Mouse (Mus musculus): ENCODE data around the gene Brcc3. TPM values are rescaled to one million over a fixed set of nuclear protein-coding genes. Genes with fewer than 3 reads are reported as not detected.

The Brcc3 gene
- total RNA-seq (2021) = 10 to 100 TPM; 17.4 to 21.3 TPM
- long read RNA-seq, experiment 1 = 0 reads
- long read RNA-seq, experiment 2 = 0 reads

DNA sequence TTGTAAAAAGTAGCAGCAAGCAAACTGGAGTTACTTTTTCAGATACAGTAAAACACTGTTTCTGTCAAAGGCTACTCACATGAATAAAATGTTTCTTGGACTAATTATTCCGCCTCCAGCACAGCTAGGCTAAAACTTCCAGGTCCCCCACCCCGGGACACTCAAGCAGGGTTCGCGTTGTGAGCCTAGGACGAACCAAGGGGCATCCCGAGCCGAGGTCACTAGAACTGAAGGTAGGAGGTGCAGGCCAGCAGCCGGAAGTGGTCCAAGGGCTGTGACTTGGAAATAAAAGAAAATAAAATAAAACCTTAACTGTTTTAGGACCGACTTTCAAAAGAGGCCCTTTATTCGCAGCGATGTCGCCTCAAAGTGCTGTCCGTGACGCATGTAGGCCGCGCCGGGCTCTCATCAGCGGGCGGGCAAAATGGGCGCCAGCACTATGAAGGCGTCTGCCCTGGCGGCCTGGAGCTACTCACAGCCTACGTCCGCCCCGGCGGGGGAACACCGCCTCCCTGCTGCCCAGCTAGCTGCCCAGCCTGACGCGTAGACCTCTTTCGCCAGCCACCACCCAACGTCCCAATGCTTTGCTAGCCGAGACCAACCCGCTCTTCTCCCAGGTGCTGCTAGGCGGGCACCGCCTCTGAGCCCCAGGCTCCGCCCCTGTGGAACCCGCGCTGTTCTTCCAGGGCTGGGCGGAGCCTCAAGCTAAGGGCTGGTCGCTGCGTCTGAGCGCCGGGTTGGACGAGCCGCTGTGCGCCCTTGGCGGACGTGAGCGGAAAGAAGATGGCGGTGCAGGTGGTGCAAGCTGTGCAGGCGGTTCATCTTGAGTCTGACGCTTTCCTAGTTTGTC lies at the start of gene Brcc3, which contains the start of the genes Cmc4 and Mtcp1:
TSS of gene Brcc3 (plus strand) at position 693 of the 850 bp plus-strand sequence.
TSS of gene Cmc4 (minus strand) at position 649 of the 850 bp plus-strand sequence.
TSS of gene Mtcp1 (minus strand) at position 653 of the 850 bp plus-strand sequence.
- peak; percentile 78 for DNase-seq

DNA sequence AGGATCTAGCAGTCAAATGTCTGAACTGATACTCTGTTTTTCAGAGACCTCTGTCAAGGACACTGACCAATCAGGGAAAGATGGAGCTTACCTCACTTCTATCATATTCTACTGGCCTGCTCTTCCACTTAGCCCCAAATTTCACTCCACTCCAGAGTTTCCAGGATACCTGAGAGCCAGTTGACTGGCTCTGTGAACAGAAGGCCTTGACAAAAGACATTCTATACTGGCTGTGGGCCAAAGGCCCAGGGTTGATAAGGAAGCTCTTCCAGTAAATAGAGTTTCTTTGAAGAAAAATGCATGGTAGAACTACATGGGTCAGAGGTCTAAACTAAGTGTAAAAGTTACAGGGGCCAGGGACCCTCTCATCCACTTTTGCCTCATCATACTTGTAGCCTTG lies 46.2 kb upstream of the Brcc3 start:
- no peak for DNase-seq

DNA sequence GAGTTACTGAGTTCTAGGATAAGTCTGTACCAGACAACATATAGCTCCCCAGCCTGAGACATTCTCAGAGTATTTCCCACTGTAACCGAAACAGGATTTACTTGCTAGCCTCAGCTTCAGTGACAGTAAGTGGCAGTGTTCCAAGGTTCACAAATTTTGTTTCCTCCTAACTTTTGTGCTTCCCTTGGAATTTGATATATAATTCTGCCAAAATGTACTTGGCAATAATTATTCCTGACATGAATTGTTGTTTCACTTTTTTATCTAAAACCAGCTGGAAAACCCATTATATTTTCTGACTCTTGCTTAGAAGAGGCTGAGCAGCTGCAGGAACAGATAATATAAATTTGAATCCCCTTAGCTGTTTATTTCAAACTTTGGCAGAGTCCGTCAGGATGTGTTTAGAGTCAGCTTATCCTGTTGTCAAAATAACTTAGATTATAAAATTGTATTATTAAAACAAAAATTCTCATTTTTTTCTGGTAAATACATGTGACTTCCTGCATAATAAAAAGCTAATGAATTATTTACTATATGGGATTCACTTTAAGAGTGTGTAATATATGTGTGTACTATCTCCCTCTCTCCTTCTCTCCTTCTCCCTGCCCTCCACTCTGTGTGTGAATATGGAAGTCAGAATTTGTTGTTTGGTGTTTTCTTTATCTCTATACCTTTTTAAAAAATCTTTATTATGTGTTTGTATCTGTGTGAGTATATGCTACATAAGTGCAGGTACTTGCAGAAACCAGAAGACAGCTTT lies 43.6 kb upstream of the Brcc3 start:
- DNase-seq = no peak

DNA sequence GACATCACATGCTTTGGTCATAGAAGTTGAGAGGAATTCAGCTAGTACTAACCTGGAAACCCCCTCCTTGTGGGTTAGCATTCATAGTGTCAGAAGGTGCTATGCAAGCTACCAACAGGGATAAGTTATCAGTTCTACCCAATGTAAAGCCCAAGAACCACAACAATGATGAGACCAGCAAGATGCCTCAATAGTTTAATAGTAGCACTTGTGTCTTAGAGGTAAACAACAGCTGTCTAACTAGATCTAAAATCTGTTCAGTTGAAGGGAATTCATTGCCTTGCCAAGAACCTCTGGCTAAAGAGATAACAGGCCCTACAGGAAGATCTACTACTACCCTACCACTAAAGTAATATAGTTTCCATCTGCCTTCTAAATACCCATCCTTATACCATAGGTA lies 39.6 kb upstream of the Brcc3 start:
- no peak for DNase-seq

DNA sequence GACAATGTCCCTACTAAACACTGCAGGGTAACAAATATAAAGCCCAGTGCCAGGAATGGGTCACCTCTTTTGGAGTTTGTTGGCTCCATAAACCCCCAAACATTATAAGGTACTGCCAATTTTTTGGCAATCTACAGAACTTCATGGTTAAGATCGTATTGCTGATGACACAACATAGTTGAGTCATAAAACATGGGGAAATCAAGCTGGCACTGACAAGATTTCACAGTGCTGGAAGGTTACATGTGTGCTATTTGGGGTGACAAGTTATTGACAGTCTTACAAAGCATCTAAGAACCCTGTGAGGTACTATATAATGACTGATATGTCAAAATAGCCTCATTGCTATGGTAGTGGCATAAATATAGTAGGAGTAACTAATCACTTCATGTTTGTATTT lies 35.3 kb upstream of the Brcc3 start:
- DNase-seq = no peak

DNA sequence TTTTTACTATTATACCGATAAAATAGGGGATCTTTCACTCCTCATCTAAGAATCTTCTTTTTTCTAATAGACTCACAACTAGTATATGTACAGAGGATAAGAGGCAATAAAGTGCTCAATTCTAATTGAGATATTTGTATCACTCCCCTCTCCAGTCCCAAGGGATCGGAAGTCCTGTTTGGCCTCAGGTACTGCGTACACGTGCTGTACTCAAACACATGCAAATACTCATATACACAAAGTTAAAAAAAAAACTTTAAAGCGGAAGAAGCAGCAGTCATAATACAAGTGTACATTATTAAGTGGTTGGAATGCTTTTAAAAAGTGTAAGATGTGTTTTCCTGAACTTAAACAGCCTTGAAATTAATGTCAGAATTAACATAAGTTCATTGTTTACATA lies 34.7 kb upstream of the Brcc3 start:
- no peak for DNase-seq

DNA sequence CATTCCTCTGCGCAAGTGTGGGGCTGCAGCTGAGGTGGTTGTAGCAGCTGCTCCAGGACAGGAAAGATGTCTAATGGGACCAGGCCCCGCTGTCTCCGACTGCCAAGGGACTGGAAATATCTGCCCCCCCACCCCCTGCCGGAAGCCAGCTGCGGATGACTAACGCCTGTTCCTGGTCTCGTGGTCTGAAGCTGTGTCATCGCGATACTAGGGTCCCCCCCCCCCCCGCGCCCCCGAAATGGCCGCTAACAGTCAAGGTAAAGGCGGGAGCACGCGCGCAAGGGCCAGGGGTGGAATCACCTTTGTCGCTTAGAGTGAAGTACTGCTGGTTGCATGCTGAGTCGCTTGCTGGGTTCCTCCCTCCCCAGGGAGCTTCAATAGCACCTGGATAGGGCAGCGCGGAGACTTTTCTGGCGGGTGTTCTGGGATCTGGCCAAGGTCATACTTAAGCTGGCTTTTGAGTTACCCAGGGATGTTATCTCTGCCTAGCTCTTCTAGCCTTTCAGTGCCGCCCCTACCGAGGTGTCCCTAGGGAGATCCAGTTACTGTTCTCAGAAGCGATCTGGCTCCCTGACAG lies 34.1 kb upstream of the Brcc3 start, which contains the start of the genes Fundc2 and F8:
TSS of gene Fundc2 (plus strand) at position 205 of the 577 bp plus-strand sequence.
TSS of gene F8 (minus strand) at position 421 of the 577 bp plus-strand sequence.
- DNase-seq = peak; percentile 72

DNA sequence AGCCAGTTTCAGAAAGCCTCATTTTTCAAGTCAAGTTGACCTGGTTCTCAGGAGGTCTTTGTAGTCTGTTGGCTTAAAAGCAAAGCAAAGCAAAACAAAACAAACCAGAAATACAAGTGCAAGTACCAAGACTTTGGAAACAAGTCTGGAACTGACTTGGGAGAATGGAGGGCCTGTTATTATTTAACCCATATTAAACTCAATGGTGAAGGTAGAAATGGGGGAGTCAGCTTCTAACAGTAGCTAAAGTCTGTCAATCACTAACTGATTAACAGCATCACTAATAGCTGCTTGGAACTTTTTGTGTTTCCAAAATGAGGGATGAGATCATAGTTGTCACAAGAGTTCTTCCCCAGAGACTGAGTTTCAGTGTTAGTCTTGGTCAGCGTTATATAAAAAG lies 17.0 kb upstream of the Brcc3 start:
- DNase-seq = no peak

DNA sequence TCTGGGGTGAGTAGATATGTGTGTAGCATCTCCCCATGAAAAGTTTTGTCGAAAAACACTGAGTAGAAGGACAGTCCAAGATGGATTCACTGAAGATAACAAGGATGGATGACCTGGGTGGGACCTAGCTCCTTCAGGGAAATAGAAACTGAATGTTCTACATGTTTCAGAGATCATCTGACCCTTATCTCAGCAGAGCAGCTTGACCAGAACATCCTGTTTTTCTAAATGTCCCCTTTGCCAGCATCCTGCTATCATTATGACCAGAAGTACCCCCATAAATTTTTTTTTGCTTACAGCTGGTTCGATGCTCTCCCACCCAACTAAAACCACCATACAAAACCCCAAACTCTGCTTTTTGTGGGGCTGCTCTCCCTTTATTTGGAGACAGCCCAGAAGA lies 13.8 kb upstream of the Brcc3 start:
- DNase-seq = no peak

DNA sequence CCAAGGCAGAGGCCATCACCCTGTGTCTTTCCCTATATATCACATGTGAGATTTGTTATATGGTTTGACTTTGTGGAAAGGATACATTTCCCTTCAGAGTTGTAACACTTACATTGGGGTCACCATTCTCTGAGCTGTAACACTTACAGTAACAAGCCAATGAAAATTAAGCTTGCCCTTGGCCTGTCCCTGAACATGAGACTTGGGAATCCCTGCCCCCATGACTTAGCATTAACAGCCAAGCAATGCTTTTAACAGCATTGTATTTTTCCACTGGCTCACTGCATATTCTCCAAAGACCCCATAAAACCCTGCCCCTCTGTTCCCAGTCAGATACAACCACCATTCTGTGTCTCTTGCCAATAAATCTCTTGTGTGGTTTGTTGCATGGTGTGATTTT lies 13.1 kb upstream of the Brcc3 start:
- DNase-seq = no peak

DNA sequence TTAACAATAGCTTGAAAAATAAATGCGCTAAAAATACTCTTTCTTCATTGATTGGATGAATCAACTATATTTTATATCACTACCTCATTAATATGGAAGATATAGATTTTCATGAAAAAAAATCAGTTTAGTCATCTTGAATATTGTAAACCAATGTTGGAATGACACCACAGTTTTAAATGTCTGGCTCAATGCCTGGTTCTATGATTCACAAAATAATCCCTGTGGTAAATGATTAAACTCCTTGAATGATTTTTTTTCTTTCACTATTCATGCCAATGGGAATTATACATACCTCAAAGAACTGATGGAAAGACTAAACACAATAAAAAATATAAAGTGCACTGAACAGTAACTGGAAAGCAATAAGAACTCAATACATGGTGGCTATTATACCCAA lies 6.7 kb upstream of the Brcc3 start:
- DNase-seq = no peak

DNA sequence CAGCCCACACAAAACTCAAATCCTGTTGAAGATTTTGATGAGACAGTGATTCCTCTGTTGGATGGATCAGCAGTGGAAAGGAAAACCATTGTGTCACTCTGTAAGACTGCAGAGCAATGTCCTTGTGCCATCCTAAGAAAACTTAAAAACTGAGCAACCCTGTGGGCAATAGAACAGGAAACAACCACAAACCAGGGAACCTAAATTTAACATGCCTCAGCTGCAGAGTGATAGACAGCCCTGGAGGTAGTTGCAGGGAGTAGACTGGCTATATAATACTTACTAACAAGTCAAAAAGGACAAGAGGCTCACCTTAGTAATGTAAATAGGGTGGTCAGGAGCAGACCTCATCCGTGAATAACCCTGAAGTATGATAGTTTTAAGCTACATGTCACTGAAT lies 38.2 kb downstream of the Brcc3 start:
- no peak for DNase-seq

DNA sequence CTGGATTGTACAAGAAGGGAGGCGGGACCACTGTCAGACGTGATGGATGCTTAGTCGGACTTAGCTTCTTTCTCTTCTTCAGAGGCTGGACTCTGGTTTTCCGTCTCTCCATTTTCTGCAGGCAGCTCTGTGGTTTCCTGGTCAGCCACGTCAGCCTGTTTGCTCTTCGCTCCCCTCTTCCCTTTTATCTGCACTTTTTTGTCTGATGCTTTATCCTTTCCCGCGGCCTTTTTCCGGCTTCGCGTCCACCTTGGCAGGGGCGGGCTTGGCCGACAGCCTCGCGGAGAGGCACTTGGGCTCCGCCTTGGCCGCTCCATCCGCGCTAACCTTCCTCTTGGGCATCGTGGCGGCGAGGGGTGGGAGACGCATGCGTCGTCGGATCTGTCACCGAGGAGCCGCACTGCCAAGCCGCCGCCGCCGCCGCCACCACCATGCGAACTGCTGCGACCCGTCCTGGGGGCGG lies 58.8 kb downstream of the Brcc3 start:
- DNase-seq = peak; percentile 42

DNA sequence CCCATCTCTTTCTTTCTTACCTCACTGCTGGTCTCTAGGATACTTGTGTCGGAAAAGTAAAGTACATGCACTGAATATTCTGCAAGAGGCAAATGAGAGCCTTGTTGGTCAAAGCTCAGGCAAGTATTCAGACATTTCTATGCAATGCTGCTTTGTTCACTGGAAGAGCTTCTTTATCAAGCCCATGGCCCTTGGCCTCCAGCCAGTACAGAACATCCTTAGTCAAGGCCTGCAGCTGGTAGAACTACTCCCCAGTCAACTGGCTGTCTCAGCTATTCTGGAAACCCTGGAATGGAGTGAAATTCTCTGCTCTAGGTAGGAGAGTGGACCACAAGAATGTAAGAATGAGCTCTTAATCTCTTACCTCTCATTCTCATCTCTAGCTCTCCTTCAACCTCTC lies 73.5 kb downstream of the Brcc3 start:
- DNase-seq = no peak

Other genes starting within 250 kb of the Brcc3 start
- gene Fundc2, start 34.2 kb upstream of the Brcc3 start, total RNA-seq (2021) = 100 to 1,000 TPM; 155 to 162 TPM
- gene F8, start 34.0 kb upstream of the Brcc3 start, total RNA-seq (2021) = 1 to 10 TPM; 1.3 to 1.5 TPM
- gene Cmc4, start within 50 bp of the Brcc3 start, total RNA-seq (2021) = 1 to 10 TPM; 5.7 to 5.9 TPM
- 1 to 10 TPM; 2.9 to 6.6 TPM for gene Mtcp1, start within 50 bp of the Brcc3 start, total RNA-seq (2021)
- 10 to 100 TPM; 45.9 to 51.7 TPM for gene Vbp1, start 97.7 kb downstream of the Brcc3 start, total RNA-seq (2021)
- gene Rab39b, start 161.6 kb downstream of the Brcc3 start, total RNA-seq (2021) = under 1 TPM; 0.21 to 0.38 TPM